Mouse (Mus musculus) hindbrain, embryonic 14.5 days (tissue): Measurements from ENCODE around the gene Ly6g6e. TPM values are rescaled to one million over a fixed set of nuclear protein-coding genes. Genes with fewer than 3 reads are reported as not detected.
A peak's percentile ranks its signal among the peaks of the same experiment; 100 is the strongest.

ENCODE experiments used
- ATAC-seq: fragments of 200-750 bp; cut with Nextera tagmentation; 2 replicates; pipeline ENCODE4 v1.8.0; 2017; ENCODE audit warnings: moderate number of reproducible peaks, mild to moderate bottlenecking, moderate TSS enrichment, moderate library complexity; ENCODE audit not compliant: low FRiP score
- DNase-seq: peaks from one replicate; pipeline ENCODE4 v3.0.0-alpha.2; 2015; ENCODE audit warnings: low spot score
- H3K27ac ChIP-seq: fragments of 300-500 bp; sonication (generic); 2 replicates; pipeline ENCODE4 v1.5.1; 2014; ENCODE audit warnings: mild to moderate bottlenecking, moderate library complexity
- H3K27me3 ChIP-seq: fragments of 300-500 bp; sonication (generic); 2 replicates; pipeline ENCODE4 v1.6.1; 2014; ENCODE audit warnings: mild to moderate bottlenecking, low read length, mixed read lengths; ENCODE audit not compliant: control insufficient read depth, insufficient read depth
- H3K36me3 ChIP-seq: fragments of 300-500 bp; sonication (generic); replicated peaks from 2 replicates; pipeline ENCODE4 v1.6.1; 2014; ENCODE audit not compliant: control insufficient read depth, insufficient read depth
- H3K4me1 ChIP-seq: fragments of 300-500 bp; sonication (generic); replicated peaks from 2 replicates; pipeline ENCODE4 v1.6.1; 2014; ENCODE audit warnings: antibody characterized with exemption, low read length, mixed read lengths; ENCODE audit not compliant: control insufficient read depth, insufficient read depth
- H3K4me2 ChIP-seq: fragments of 300-500 bp; sonication (generic); replicated peaks from 2 replicates; pipeline ENCODE4 v1.6.1; 2014; ENCODE audit warnings: mild to moderate bottlenecking, moderate library complexity
- H3K4me3 ChIP-seq: fragments of 300-500 bp; sonication (generic); replicated peaks from 2 replicates; pipeline ENCODE4 v1.5.1; 2014; ENCODE audit warnings: mild to moderate bottlenecking, low read length
- H3K9ac ChIP-seq: fragments of 300-500 bp; sonication (generic); 2 replicates; pipeline ENCODE4 v1.6.1; 2014
- H3K9me3 ChIP-seq: fragments of 300-500 bp; sonication (generic); 2 replicates; pipeline ENCODE4 v1.6.1; 2016; ENCODE audit warnings: low read length; ENCODE audit not compliant: control insufficient read depth
- WGBS: fragments of 180-500 bp; shearing (Covaris S2); extraction: QIAGEN DNeasy Blood & Tissue Kit; methylation state at CpG from one replicate; pipeline ENCODE4 v1.1.7; 2014; 5-methylcytosine and 5-hydroxymethylcytosine counted together
- polyA plus RNA-seq: library from polyadenylated mRNA; unstranded; fragments of >200 nt; fragmentation: Nextera tagmentation; extraction: Ambion mirVana; gene quantifications from 2 replicates; pipeline ENCODE4 v1.2.1, GENCODE M21; 2014

Ly6g6e gene
- polyA plus RNA-seq, 1 experiment from 2014 or later: not detected

- ATAC-seq: no peak
- Histone ChIP-seq H3K27me3 (no peaks in the 10 kb centered on the region), H3K4me2 (peak overlapping the region; percentile 27), H3K27ac (no peak overlapping the region), H3K9ac (peak overlapping the region; percentile 45; the same call in 1 of the 2 replicates), H3K9me3 (no peaks in the 10 kb centered on the region), H3K4me3 (no peak overlapping the region), H3K4me1 (no peaks in the 10 kb centered on the region), H3K36me3 (peaks cover 40% of the 10 kb centered on the region)
- DNase-seq: peak; percentile 56
- WGBS: 23% methylated on average over 13 of the region's 13 CpGs
Measured at GRCm38 (mm10) chr17:35105740-35106389, 29.2 kb downstream of the Ly6g6e start.

GRCm38 (mm10) chr17:35106522-35106921 lies 29.8 kb downstream of the Ly6g6e start:
- Histone ChIP-seq H3K9ac (no peak overlapping the region), H3K4me3 (no peak overlapping the region), H3K27me3 (no peaks in the 10 kb centered on the region), H3K4me1 (no peaks in the 10 kb centered on the region), H3K27ac (no peak overlapping the region), H3K4me2 (peak overlapping the region; percentile 27), H3K36me3 (peaks cover 33% of the 10 kb centered on the region), H3K9me3 (no peaks in the 10 kb centered on the region)
- ATAC-seq (no peak), DNase-seq (peak; percentile 39)
- whole genome bisulfite sequencing: 65% methylated on average over 3 of the region's 3 CpGs

DNA sequence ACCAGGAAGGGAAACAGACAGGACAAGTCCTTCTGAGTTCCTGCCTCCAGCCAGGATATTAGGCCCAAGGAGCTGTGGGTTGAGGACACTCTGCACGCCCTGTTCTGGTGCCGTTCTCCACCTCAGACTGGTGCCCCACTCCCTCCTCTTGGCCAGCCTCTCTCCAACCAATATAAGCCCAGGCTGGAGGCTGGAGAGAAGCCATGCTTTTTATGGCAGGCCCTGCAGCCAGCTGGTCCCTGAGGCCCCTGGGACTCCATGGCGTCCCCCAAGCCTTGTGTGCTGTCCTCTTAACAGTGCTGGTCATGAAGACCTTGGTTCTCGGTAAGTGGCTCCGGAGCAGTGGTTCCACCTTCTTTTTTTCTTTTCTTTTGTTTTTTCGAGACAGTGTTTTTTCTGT lies 31.4 kb downstream of the Ly6g6e start, which contains the start of gene Ly6g5c:
Ly6g5c (plus strand) TSS at position 183 of the 400 bp plus-strand sequence.
- WGBS: 82% methylated on average over 6 of the region's 6 CpGs
- no peaks in the 10 kb centered on the region for H3K4me1 ChIP-seq
- ATAC-seq: no peak
- DNase-seq: no peak
- H3K36me3 ChIP-seq: peaks cover 17% of the 10 kb centered on the region
- no peaks in the 10 kb centered on the region for H3K9me3 ChIP-seq
- H3K27ac ChIP-seq: no peak within 1 kb of the TSS
- no peak within 1 kb of the TSS for H3K4me2 ChIP-seq
- H3K27me3 ChIP-seq: no peaks in the 10 kb centered on the region
- no peak within 1 kb of the TSS for H3K9ac ChIP-seq
- no peak within 1 kb of the TSS for H3K4me3 ChIP-seq

- H3K9ac ChIP-seq: no peak overlapping the region
- H3K4me3 ChIP-seq: no peak overlapping the region
- no peaks in the 10 kb centered on the region for H3K4me1 ChIP-seq
- DNase-seq (no peak), ATAC-seq (no peak)
- WGBS: 69% methylated on average over 9 of the region's 9 CpGs
- H3K27ac ChIP-seq: no peak overlapping the region
- no peak overlapping the region for H3K4me2 ChIP-seq
- peaks cover 33% of the 10 kb centered on the region for H3K36me3 ChIP-seq
- no peaks in the 10 kb centered on the region for H3K9me3 ChIP-seq
- no peaks in the 10 kb centered on the region for H3K27me3 ChIP-seq
Measured at GRCm38 (mm10) chr17:35111774-35112173, 35.1 kb downstream of the Ly6g6e start.

GRCm38 (mm10) chr17:35115046-35116019 lies 38.6 kb downstream of the Ly6g6e start, which contains the start of gene Ly6g5b:
TSS of gene Ly6g5b (minus strand) at chr17:35115428.
- Histone ChIP-seq H3K4me1 (peaks cover 6% of the 10 kb centered on the region), H3K9ac (no peak within 1 kb of the TSS), H3K36me3 (peaks cover 62% of the 10 kb centered on the region), H3K4me3 (no peak within 1 kb of the TSS), H3K27ac (no peak within 1 kb of the TSS), H3K9me3 (no peaks in the 10 kb centered on the region), H3K27me3 (no peaks in the 10 kb centered on the region), H3K4me2 (no peak within 1 kb of the TSS)
- no peak for DNase-seq
- WGBS: 89% methylated on average over 8 of the region's 8 CpGs
- ATAC-seq: 0 out of 2 replicates have a peak, but pooled peaks have one; percentile 18

- H3K27me3 ChIP-seq: no peaks in the 10 kb centered on the region
- H3K36me3 ChIP-seq: peaks cover 58% of the 10 kb centered on the region
- H3K9me3 ChIP-seq: no peaks in the 10 kb centered on the region
- H3K4me2 ChIP-seq: peak overlapping the region; percentile 97
- peaks cover 16% of the 10 kb centered on the region for H3K4me1 ChIP-seq
- DNase-seq: no peak
- no peak for ATAC-seq
- H3K4me3 ChIP-seq: peak overlapping the region; percentile 94
- peak overlapping the region; percentile 63 for H3K27ac ChIP-seq
- peak overlapping the region; percentile 94 for H3K9ac ChIP-seq
- 1% methylated on average over 33 of the region's 33 CpGs for WGBS
Measured at GRCm38 (mm10) chr17:35120745-35121142, 44.0 kb downstream of the Ly6g6e start.

- under 1% methylated on average over 50 of the region's 50 CpGs for WGBS
- Histone ChIP-seq H3K27ac (peak within 1 kb of the TSS; percentile 84), H3K36me3 (peaks cover 53% of the 10 kb centered on the region), H3K9ac (peak within 1 kb of the TSS; percentile 94), H3K4me2 (peak within 1 kb of the TSS; percentile 97), H3K4me3 (peak within 1 kb of the TSS; percentile 94), H3K27me3 (no peaks in the 10 kb centered on the region), H3K9me3 (no peaks in the 10 kb centered on the region), H3K4me1 (peaks cover 16% of the 10 kb centered on the region)
- peak; percentile 99 for DNase-seq
- peak; percentile 96 for ATAC-seq
Measured at GRCm38 (mm10) chr17:35121143-35121799, 44.6 kb downstream of the Ly6g6e start, which contains the start of gene Gpank1. TSS of gene Gpank1 (plus strand) at chr17:35121455.

GRCm38 (mm10) chr17:35121871-35122303 lies 45.2 kb downstream of the Ly6g6e start, which contains the start of gene Csnk2b:
TSS of gene Csnk2b (minus strand) at chr17:35122053.
- DNase-seq (peak; percentile 84), ATAC-seq (peak; percentile 10; the same call in 1 of the 2 replicates)
- H3K4me2 ChIP-seq: peak within 1 kb of the TSS; percentile 97
- H3K4me1 ChIP-seq: peaks cover 20% of the 10 kb centered on the region
- H3K27me3 ChIP-seq: no peaks in the 10 kb centered on the region
- H3K9ac ChIP-seq: peak within 1 kb of the TSS; percentile 94
- WGBS: under 1% methylated on average over 19 of the region's 19 CpGs
- peak within 1 kb of the TSS; percentile 94 for H3K4me3 ChIP-seq
- no peaks in the 10 kb centered on the region for H3K9me3 ChIP-seq
- peaks cover 48% of the 10 kb centered on the region for H3K36me3 ChIP-seq
- peak within 1 kb of the TSS; percentile 84 for H3K27ac ChIP-seq
